Mouse (Mus musculus) MEL (cell line): ENCODE data around the gene Tubgcp3.

Experiments used
- BHLHE40 ChIP-seq: IDR thresholded peaks from 2 replicates; pipeline ENCODE4 v1.6.1; 2012; ENCODE audit warnings: low read depth, mild to moderate bottlenecking, inconsistent platforms, low read length, improper control_type of control experiment, borderline replicate concordance
- CHD2 ChIP-seq: IDR thresholded peaks from 2 replicates; pipeline ENCODE4 v1.6.1; 2011; ENCODE audit warnings: low read length, improper control_type of control experiment
- CTCF ChIP-seq, 3 experiments: IDR thresholded peaks in 2 of 3; conservative IDR thresholded peaks in 1 of 3; 2 replicates each; pipeline ENCODE4 v1.5.1; 2011 to 2012; ENCODE audit warnings: low read length in 3 of 3, low read depth in 2 of 3, mild to moderate bottlenecking in 2 of 3, improper control_type of control experiment in 1 of 3, inconsistent platforms in 1 of 3, mixed read lengths in 1 of 3, moderate library complexity in 1 of 3; ENCODE audit not compliant: control insufficient read depth in 1 of 3, insufficient read depth in 1 of 3, poor library complexity in 1 of 3, severe bottlenecking in 1 of 3
- ELF1 ChIP-seq: IDR thresholded peaks from 2 replicates; pipeline ENCODE4 v1.6.1; 2014; ENCODE audit warnings: low read depth, mild to moderate bottlenecking, inconsistent platforms, low read length, improper control_type of control experiment, moderate library complexity
- MAX ChIP-seq: IDR thresholded peaks from 2 replicates; pipeline ENCODE4 v1.6.1; 2011; ENCODE audit warnings: low read length, improper control_type of control experiment
- MXI1 ChIP-seq: IDR thresholded peaks from 2 replicates; pipeline ENCODE4 v1.6.1; 2011; ENCODE audit warnings: mild to moderate bottlenecking, low read depth, low read length, improper control_type of control experiment
- POLR2A ChIP-seq, 2 experiments: IDR thresholded peaks; 2 replicates each; pipeline ENCODE4 v1.6.1; 2011 to 2012; ENCODE audit warnings: low read length in 2 of 2, mild to moderate bottlenecking in 2 of 2, control low read depth in 1 of 2, improper control_type of control experiment in 1 of 2, low read depth in 1 of 2, moderate library complexity in 1 of 2; ENCODE audit not compliant: control insufficient read depth in 1 of 2, insufficient read depth in 1 of 2, poor library complexity in 1 of 2
- SIN3A ChIP-seq: IDR thresholded peaks from 2 replicates; pipeline ENCODE4 v1.6.1; 2012; ENCODE audit warnings: low read length, improper control_type of control experiment, inconsistent platforms
- USF1 ChIP-seq: IDR thresholded peaks from 2 replicates; pipeline ENCODE4 v1.6.1; 2014; ENCODE audit warnings: low read depth, mild to moderate bottlenecking, inconsistent platforms, low read length, improper control_type of control experiment, moderate library complexity
- ZMIZ1 ChIP-seq: IDR thresholded peaks from 2 replicates; pipeline ENCODE4 v1.6.1; 2012; ENCODE audit warnings: low read depth, mild to moderate bottlenecking, inconsistent platforms, low read length, improper control_type of control experiment, moderate library complexity

DNA sequence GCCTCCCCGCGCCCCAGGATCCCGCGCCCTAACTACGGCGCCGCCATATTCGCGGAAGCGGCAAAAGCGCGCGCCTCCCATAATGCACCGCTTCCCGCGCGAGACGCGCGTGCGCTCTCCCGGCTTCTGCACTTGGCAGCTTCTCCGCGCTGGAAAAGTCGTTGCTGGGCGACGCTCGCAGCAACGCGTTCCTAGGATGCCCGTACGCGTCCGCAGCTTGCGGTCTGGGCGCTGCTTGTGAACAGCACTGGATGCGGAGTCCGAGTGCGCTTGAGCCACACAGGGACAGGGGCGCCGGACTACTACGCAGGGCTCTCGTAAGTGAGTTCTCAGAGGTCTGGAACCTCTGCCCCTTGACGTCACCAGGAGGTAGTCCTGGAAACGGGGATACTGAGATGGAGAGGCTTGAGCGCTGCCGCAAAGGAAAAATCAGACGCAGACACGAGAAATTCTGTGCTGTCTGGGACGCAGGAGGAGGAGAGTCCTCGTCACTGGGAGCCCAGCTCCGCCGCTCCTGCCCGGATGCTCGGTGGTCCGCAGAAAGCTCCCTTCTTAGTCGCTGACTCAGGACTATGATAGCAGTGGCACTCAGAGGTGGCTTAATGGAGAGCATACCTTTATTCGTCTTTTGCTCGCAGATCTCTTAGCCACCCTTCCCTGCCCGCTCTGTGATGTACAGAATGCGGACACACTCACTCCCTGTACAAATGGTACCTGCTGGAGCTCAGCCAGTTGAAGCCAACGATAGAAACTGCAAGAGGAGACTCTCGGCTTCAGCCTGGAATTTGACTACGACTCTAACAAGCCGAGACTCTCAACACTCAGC lies at the start of gene Tubgcp3:
- TF ChIP-seq BHLHE40 (no peak), SIN3A (no peak; the same call in none of the 2 replicates), ELF1 (peak; percentile 96), POLR2A (IDR thresholded peaks at IDR 0.05; ENCODE audit: control insufficient read depth in 1 of 2, insufficient read depth in 1 of 2, low read depth in 1 of 2, low read length in 2 of 2, poor library complexity in 1 of 2) (peak; percentile 84 to 85; a peak in 3 of 4 replicates), MXI1 (peak; percentile 68; the same call in 1 of the 2 replicates), MAX (no peak; the same call in 1 of the 2 replicates), ZMIZ1 (no peak), USF1 (no peak), CTCF (IDR thresholded peaks at IDR 0.05 in 2 of 3, conservative IDR thresholded peaks at IDR 0.05 in 1 of 3; ENCODE audit: control insufficient read depth in 1 of 3, insufficient read depth in 1 of 3, low read depth in 2 of 3, low read length in 3 of 3, poor library complexity in 1 of 3, severe bottlenecking in 1 of 3) (no peak), CHD2 (no peak)
